ENCODE assay signal across 8 mouse cellular contexts in genomic region chr17:62884129-62884506, GRCm38 (mm10). TPM values are rescaled to one million over a fixed set of nuclear protein-coding genes. Genes with fewer than 3 reads are reported as not detected.
A peak's percentile ranks its signal among the peaks of the same experiment; 100 is the strongest.
DNase-seq lines count a peak whose midpoint lies in the region.

No protein-coding gene starts in this region.

- WGBS in hindbrain, embryonic 10.5 days: under 1% methylated on average over 16 of the region's 16 CpGs

- peak; percentile 94 for DNase-seq in NIH3T3 (ENCODE audit: low read depth)
- peak; percentile 39 for DNase-seq in cerebellum, adult 9-11 months
- DNase-seq in frontal cortex, postnatal 10 days (ENCODE audit: low spot score in 2 of 2): peak; percentile 50 to 79
- DNase-seq in hindbrain, embryonic 10.5 days (ENCODE audit: low spot score): peak; percentile 84
- DNase-seq in layer of hippocampus, postnatal 10 days (ENCODE audit: low spot score in 2 of 2): peak; percentile 87 to 88
- peak; percentile 85 for DNase-seq in lung, postnatal 10 days
- DNase-seq in ovary, postnatal 36 days (ENCODE audit: low spot score): peak; percentile 83
- DNase-seq in thymus, postnatal 4 days: peak; percentile 69

- peak overlapping the region; percentile 85 for H3K4me3 ChIP-seq in hindbrain, embryonic 10.5 days

- H3K36me3 ChIP-seq in hindbrain, embryonic 10.5 days: no peaks in the 10 kb centered on the region

- H3K27me3 ChIP-seq in hindbrain, embryonic 10.5 days (ENCODE audit: insufficient read depth, poor library complexity, severe bottlenecking): no peaks in the 10 kb centered on the region

- H3K27ac ChIP-seq in hindbrain, embryonic 10.5 days: peak overlapping the region; percentile 98

- no peaks in the 10 kb centered on the region for H3K9me3 ChIP-seq in hindbrain, embryonic 10.5 days

- peaks cover 7% of the 10 kb centered on the region for H3K4me1 ChIP-seq in hindbrain, embryonic 10.5 days (replicated peaks)

RNA-seq across cellular contexts. Expression of gene Efna5, which starts 3.0 kb away (rescaled TPM):
- polyA plus RNA-seq in hindbrain, embryonic 10.5 days (2016; fragmentation: Nextera tagmentation; extraction: Ambion mirVana): 40.5 and 50.5 TPM in 2 replicates
- 10 to 100 TPM; 13.3 to 13.5 TPM for total RNA-seq in layer of hippocampus, postnatal 10 days (2021)

Comparison
In these comparisons a context has a peak if more than half of its experiments do, and no peak if none do; other contexts are left out.
1. Peak in every context shown above with its lines: DNase-seq, H3K4me3 ChIP-seq and H3K27ac ChIP-seq.
2. DNase-seq: peak in every context shown above with its lines; median percentile 94 in NIH3T3; 88 in layer of hippocampus, postnatal 10 days; 85 in lung, postnatal 10 days; 84 in hindbrain, embryonic 10.5 days; 83 in ovary, postnatal 36 days; 69 in thymus, postnatal 4 days; 64 in frontal cortex, postnatal 10 days; 39 in cerebellum, adult 9-11 months.